Mouse (Mus musculus): Measurements from ENCODE around the gene Fam25c. TPM values are rescaled to one million over a fixed set of nuclear protein-coding genes. Genes with fewer than 3 reads are reported as not detected.

The Fam25c gene
- polyA plus RNA-seq (2014; fragmentation: Illumina TruSeq; extraction: RNeasy Lipid Tissue Mini Kit (QIAGEN cat#74804); ENCODE audit: low read depth, low replicate concordance) = not detected

GRCm38 (mm10) chr14:34355301-34355700 lies at the start of gene Fam25c:
TSS of gene Fam25c (minus strand) at chr14:34355433.

GRCm38 (mm10) chr14:34375415-34375904 lies 20.2 kb upstream of the Fam25c start, which contains the start of gene Mmrn2:
TSS of gene Mmrn2 (plus strand) at chr14:34375465.

GRCm38 (mm10) chr14:34374577-34374976 lies 19.3 kb upstream of the Fam25c start, which contains the start of gene Sncg:
TSS of gene Sncg (minus strand) at chr14:34374789.

GRCm38 (mm10) chr14:34310234-34310965 lies 44.8 kb downstream of the Fam25c start, which contains the start of the genes Shld2 and Glud1:
TSS of gene Shld2 (minus strand) at chr14:34310493.
TSS of gene Glud1 (plus strand) at chr14:34310727.

Other genes with a start within 250 kb of the Fam25c start
- gene Npy4r, start 202.9 kb downstream of the Fam25c start, polyA plus RNA-seq (2014; fragmentation: Illumina TruSeq; extraction: RNeasy Lipid Tissue Mini Kit (QIAGEN cat#74804); ENCODE audit: low read depth, low replicate concordance) = 0.39 TPM
- gene Gprin2, start 153.8 kb downstream of the Fam25c start, polyA plus RNA-seq (2014; fragmentation: Illumina TruSeq; extraction: RNeasy Lipid Tissue Mini Kit (QIAGEN cat#74804); ENCODE audit: low read depth, low replicate concordance) = 0.05 TPM
- 0.63 TPM for gene Syt15, start 135.8 kb downstream of the Fam25c start, polyA plus RNA-seq (2014; fragmentation: Illumina TruSeq; extraction: RNeasy Lipid Tissue Mini Kit (QIAGEN cat#74804); ENCODE audit: low read depth, low replicate concordance)
- 7.2 TPM for gene Shld2, start 44.9 kb downstream of the Fam25c start, polyA plus RNA-seq (2014; fragmentation: Illumina TruSeq; extraction: RNeasy Lipid Tissue Mini Kit (QIAGEN cat#74804); ENCODE audit: low read depth, low replicate concordance)
- gene Glud1, start 44.7 kb downstream of the Fam25c start, polyA plus RNA-seq (2014; fragmentation: Illumina TruSeq; extraction: RNeasy Lipid Tissue Mini Kit (QIAGEN cat#74804); ENCODE audit: low read depth, low replicate concordance) = 110 TPM
- 21.1 TPM for gene Sncg, start 19.4 kb upstream of the Fam25c start, polyA plus RNA-seq (2014; fragmentation: Illumina TruSeq; extraction: RNeasy Lipid Tissue Mini Kit (QIAGEN cat#74804); ENCODE audit: low read depth, low replicate concordance)
- gene Mmrn2, start 20.0 kb upstream of the Fam25c start, polyA plus RNA-seq (2014; fragmentation: Illumina TruSeq; extraction: RNeasy Lipid Tissue Mini Kit (QIAGEN cat#74804); ENCODE audit: low read depth, low replicate concordance) = 23.2 TPM
- 52.6 TPM for gene Bmpr1a, start 147.9 kb upstream of the Fam25c start, polyA plus RNA-seq (2014; fragmentation: Illumina TruSeq; extraction: RNeasy Lipid Tissue Mini Kit (QIAGEN cat#74804); ENCODE audit: low read depth, low replicate concordance)
- not detected for gene 9230112D13Rik, start 167.4 kb upstream of the Fam25c start, polyA plus RNA-seq (2014; fragmentation: Illumina TruSeq; extraction: RNeasy Lipid Tissue Mini Kit (QIAGEN cat#74804); ENCODE audit: low read depth, low replicate concordance)
- gene Ldb3, start 233.2 kb upstream of the Fam25c start, polyA plus RNA-seq (2014; fragmentation: Illumina TruSeq; extraction: RNeasy Lipid Tissue Mini Kit (QIAGEN cat#74804); ENCODE audit: low read depth, low replicate concordance) = 946 TPM
- gene Opn4, start 244.7 kb upstream of the Fam25c start, polyA plus RNA-seq (2014; fragmentation: Illumina TruSeq; extraction: RNeasy Lipid Tissue Mini Kit (QIAGEN cat#74804); ENCODE audit: low read depth, low replicate concordance) = 5.7 TPM

Data from heart, adult 10 weeks (tissue).